Mouse (Mus musculus) thymus, postnatal 25 days (tissue): Measurements from ENCODE around the gene Cpne4.

Experiments used
- DNase-seq: peaks from one replicate; pipeline ENCODE4 v3.0.0; 2022

Gene Cpne4

DNA sequence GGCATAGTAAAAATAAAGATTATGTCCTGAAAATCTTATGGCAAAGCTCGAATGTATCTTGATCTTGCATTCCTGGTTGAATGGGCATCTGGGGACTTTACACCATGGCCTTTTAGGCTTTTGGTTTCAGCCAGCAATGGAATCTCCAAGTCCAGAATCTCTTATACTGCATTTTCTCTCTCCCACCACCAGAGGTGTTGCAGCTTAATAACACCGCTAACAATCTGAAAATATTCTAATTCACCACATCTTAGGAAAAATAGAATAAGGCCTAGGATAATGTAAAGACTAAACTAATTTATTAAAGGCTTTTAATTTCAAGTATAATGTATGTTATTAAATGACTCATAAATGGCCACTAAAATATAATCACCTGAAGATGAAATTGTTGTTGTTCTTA is 503.2 kb downstream of the Cpne4 start:
- no peak for DNase-seq

DNA sequence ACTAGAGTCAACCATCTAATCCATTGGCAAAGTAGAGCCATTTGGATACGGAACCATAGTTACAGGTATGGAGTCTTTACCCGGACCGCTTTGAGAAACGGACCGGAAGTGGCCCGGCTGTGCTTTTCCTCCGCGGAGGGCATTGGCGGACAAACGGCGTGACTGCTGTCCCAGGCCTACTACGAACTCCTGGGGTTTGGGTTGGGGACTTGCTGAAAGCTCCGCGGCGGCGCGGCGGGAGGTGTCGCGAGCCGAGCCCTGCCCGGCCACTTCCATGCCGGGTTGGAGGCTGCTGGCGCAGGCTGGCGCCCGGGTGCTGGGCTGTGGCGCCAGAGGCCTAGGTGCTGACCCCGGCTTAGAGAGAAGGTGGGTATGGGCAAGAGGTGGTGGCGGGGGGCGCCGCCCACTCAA is 506.1 kb downstream of the Cpne4 start, which contains the start of gene Mrpl3:
Gene Mrpl3 (plus strand): TSS at position 93 of the 411 bp plus-strand sequence.
- DNase-seq: peak; percentile 85

DNA sequence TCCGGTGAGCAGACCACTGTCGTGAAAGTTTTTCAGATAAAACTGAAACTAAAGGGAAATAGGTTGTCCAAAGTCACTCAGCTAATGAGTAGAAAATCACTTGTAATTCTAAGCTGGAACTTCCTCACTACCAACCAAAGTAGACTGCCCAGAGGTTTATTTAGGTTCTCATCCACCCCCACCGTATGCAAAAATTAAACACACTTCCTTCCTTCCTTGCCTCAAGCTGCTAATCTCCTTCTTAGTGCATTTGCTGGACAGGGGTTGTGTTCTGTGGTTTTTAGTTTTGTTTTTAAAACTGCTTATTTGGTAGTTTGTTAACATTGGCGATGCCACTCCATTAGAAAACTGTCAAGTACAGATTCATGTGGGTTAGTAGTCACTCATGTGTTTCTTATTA is 506.7 kb downstream of the Cpne4 start:
- no peak for DNase-seq

DNA sequence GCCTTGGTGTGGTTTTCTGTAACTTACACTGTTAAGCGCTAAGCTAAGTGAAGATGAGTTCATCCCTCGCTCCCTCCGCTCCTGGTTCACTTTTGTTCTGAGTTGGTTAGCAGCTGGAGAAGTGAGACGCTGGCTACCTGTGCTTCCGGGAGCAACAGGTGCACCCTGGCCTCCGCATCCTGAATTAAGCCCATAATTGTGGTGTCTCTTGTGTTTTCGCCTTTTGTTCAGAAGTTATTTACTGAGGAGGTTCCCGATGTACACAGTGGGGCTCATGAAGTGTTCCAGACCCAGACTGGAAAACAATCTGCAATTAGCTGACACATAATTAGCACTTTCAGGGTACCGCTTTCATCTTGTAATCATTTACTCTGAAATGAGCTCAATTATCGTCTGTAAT is 522.0 kb downstream of the Cpne4 start:
- no peak for DNase-seq

DNA sequence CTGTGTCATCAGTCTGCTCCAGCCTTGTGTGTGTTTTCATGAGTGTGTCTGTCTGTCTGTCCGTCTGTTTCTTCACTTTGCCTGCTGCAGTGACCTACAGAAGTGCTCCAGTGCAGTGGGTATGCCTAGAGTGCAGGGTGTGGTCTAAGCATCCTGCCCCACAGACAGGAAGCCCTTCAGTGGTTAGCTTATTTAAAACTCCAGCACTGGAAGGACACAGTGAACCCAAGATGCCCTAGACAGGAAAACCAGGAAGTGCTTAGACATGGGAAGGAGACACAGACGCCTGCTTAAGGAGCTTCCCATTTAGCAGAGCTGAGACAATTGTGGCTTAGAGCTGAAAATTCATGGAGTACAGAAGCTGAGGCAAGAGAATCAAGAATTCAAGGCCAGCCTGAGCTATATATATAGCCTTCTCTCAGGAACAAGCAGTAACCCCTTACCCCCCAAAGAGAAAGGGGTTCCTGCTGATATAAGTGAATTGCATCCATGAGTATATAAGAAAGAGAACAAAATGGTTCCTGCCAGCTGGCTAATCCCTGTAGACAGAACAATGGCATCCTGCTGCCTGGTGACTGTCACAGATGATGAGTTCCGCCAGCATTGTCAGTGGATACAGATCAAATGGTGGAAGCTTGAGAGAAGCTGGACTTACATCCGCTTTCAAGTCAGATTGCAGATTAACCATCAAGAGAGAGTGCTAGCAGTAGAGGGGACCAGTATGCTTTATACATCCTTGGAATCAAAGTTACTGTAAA is 526.1 kb downstream of the Cpne4 start:
- DNase-seq: no peak

DNA sequence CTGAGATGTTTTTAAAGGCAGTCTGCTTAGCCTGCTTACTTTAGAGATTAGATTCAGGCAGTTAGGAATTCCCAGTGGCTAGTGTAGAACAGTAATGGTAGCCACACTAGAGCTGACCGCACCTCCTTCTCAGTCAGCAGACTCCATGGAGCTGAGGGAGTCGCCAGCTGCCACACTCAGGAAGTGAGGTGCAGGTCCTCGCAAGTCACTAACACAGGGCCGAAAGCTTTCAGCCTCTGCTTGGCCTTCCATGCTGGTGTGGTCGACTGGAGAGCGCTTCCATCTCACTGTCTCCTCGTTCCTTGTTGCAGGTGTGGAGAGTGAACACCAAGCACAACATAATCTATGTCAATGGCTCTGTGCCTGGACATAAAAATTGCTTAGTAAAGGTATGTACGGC is 527.8 kb downstream of the Cpne4 start:
- no peak for DNase-seq

DNA sequence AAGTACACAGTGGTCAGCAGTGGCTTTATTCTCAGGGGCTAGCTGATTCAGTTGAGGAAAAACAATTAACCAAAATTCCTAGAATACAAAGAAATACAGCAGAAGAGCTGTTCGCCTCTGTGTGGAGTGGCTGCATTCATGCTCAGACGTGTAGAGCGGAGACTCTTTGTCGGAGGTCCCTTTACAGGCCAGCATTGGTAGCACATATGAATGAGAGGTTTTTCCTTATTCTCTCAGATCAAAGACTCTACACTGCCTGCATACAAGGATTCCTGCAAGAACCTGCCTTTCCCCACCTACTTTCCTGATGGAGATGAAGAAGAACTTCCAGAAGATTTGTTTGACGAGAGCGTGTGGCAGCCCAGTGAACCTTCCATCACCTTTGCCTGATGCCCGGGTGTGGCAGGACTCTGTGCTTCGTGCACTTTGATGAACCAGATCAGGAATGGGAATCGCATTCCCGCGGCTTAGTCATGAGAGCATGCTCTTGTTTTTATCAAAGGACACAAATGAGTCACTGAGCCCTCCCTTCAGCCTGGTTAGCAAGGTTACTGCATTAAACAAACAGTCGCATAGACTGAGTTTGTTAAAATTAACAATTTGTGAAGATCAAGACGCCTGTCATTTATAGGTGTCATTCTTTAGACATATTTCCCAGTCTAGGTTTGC is 529.8 kb downstream of the Cpne4 start:
- DNase-seq: no peak

DNA sequence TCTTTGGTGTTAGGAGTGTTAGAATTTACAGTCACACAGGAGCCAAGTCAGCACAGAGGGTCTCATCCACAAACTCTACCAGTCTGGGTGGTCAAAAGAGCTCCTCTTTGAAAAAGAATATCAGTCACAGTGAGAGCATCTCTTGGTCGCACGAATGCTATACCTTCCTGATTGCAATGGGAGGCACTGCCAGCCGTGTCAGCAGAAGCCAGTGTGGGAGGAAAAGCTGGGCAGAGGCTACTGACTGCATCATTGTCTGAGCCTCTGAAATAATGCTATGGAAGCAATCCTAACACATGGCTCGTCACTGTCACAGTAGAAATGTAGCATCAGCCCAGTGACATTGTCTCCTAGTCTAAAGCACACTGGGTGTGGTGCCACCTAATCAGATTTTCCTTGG is 531.4 kb downstream of the Cpne4 start:
- DNase-seq: no peak

DNA sequence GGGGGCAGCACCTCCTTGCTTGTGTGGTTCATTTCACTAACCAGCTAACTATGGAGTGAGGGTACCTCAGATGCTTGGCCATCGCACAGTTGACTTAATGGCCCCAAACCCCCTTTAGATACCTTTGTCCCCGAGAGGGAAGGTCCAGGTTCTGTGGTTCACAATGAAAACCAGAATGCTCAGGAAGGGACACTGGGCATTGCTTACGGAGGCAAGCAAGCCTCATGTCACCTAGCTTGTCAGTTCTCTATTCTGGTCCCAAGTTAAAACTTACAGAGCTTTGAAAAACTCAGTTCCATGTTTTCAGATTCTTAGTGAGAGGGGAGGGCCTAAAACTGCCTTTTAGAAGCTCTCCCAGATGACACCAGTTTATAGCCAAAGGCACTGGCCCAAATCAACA is 533.2 kb downstream of the Cpne4 start:
- no peak for DNase-seq
